Mouse (Mus musculus) left cerebral cortex, postnatal 4 days (tissue): ENCODE measurements around the gene Ofcc1. TPM values are rescaled to one million over a fixed set of nuclear protein-coding genes. Genes with fewer than 3 reads are reported as not detected.
A peak's percentile ranks its signal among the peaks of the same experiment; 100 is the strongest.

Source experiments
- DNase-seq: peaks from one replicate; pipeline ENCODE4 v3.0.0-alpha.2; 2022
- intact Hi-C: fragments of 180-260 bp; cut with DNase I; formaldehyde crosslinking; loops from one replicate; pipeline ENCODE4 v1.15.1; 2025
- total RNA-seq, 2 experiments: library from RNA; stranded (reverse); gene quantifications; 2 replicates each; pipeline ENCODE4 v1.2.3; 2021

The Ofcc1 gene
- total RNA-seq, 2 experiments from 2014 or later, result not detected

GRCm38 (mm10) chr13:40023201-40023777, 338.0 kb downstream of the Ofcc1 start:
- intact Hi-C loops, result no loop called here
- DNase-seq, result no peak

- intact Hi-C loops, result no loop called here
- no peak for DNase-seq
Measured at GRCm38 (mm10) chr13:40022609-40023008, 338.6 kb downstream of the Ofcc1 start.

GRCm38 (mm10) chr13:40000236-40000635, 361.0 kb downstream of the Ofcc1 start:
- intact Hi-C loops, result no loop called here
- peak; percentile 28 for DNase-seq

DNA sequence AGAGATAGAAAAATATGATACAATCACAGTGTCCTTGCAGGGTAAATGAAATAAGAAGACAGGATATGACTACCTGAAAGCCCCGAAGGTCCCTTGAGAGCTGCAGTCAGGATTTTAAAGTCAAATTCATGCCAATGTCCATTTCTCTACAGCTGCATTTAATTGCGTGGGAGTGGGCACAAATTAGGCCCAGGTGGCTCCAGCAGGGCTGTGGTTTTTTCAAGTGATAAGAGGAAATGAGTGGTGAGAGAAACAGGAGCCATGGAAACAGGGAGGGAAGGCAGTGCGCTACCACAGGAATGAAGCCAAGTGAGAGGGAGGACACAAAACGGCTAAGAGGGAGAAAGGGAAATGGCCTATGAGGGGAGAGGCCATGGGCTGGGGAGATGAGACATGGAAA, 363.3 kb downstream of the Ofcc1 start:
- DNase-seq, result no peak
- intact Hi-C loops, result no loop called here

- DNase-seq, result no peak
- intact Hi-C loops, result no loop called here
Measured at GRCm38 (mm10) chr13:39979294-39980061, 381.8 kb downstream of the Ofcc1 start.

DNA sequence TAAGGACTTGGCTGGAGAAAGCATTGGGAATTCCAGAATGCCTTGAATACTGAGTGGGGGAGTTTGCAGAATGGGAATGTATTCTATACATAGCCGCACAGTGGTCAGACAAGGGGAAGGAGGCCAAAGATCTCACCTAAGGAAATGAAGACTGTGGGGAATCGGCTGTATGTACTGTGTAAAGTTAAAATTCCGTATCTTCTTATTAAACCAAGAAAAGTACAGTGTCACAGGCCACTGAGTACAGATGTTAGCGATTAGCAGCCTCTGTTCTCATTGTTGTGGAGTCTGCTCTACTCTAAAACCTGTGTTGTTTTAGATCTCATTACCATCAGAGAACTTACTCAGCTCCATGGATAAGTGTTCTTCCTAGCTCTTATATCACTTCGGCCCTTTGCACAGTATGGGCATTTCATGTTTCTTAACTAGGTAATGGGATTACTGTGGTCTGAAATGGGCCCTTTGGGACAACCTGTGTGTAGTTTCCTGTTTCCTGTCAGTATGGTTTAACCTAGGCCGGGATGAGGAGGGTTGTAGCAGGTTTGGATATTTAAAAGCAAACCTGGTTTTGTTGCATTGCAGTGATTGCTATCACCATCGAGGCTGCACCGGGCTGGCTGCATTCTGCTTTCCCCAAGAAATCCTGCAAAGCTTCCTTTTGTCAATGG, 392.8 kb downstream of the Ofcc1 start:
- DNase-seq, result no peak
- intact Hi-C loops, result no loop called here

GRCm38 (mm10) chr13:39957226-39957625, 404.0 kb downstream of the Ofcc1 start:
- no peak for DNase-seq
- intact Hi-C loops, result no loop called here

GRCm38 (mm10) chr13:39956017-39956416, 405.2 kb downstream of the Ofcc1 start:
- no peak for DNase-seq
- intact Hi-C loops, result no loop called here
